ENCODE assay signal across 22 mouse cellular contexts in genomic region chr10:120651845-120652244, GRCm38 (mm10).
A peak's percentile ranks its signal among the peaks of the same experiment; 100 is the strongest.
DNase-seq lines count a peak whose midpoint lies in the region; ATAC-seq and TF ChIP-seq lines count a peak whose summit lies in the region.
"Had no signal": no experiment of that assay in that cellular context is flagged by ENCODE, and none has a peak within 500 bp of the region (broad histone marks: within the 10 kb centered on the region; RNA-seq: fewer than 3 reads in every experiment).

No protein-coding gene starts in this region.

- ATAC-seq in heart, embryonic 12.5 days (ENCODE audit: insufficient number of reproducible peaks, low FRiP score), result no peak
- ATAC-seq in megakaryocyte, adult 5-6 weeks (ENCODE audit: poor library complexity, severe bottlenecking), result peak; percentile 43
- ATAC-seq in liver, postnatal 0 days, result no peak
- ATAC-seq: forebrain, embryonic 13.5 days; forebrain, embryonic 15.5 days; forebrain, postnatal 0 days had no signal

- 82% methylated on average over 5 of the region's 5 CpGs for WGBS in heart, embryonic 12.5 days
- 81% methylated on average over 5 of the region's 5 CpGs for WGBS in liver, postnatal 0 days (ENCODE audit: insufficient replicate concordance)

- no peak overlapping the region for H3K9ac ChIP-seq in heart, embryonic 12.5 days
- H3K9ac ChIP-seq in liver, postnatal 0 days (replicated peaks), result no peak overlapping the region
- H3K9ac ChIP-seq: embryonic facial prominence, embryonic 13.5 days; embryonic facial prominence, embryonic 15.5 days; forebrain, embryonic 13.5 days; forebrain, embryonic 15.5 days; forebrain, postnatal 0 days had no signal

- no peak for TF ChIP-seq CTCF in liver, postnatal 0 days (IDR thresholded peaks at IDR 0.05; ENCODE audit: low read depth)

- no peak overlapping the region for H3K27ac ChIP-seq in heart, embryonic 12.5 days (ENCODE audit: poor library complexity, severe bottlenecking)
- no peak overlapping the region for H3K27ac ChIP-seq in liver, postnatal 0 days (ENCODE audit: low read depth)
- H3K27ac ChIP-seq: embryonic facial prominence, embryonic 13.5 days; embryonic facial prominence, embryonic 15.5 days; forebrain, embryonic 13.5 days; forebrain, embryonic 15.5 days had no signal

- no peak for TF ChIP-seq EP300 in liver, postnatal 0 days (IDR thresholded peaks at IDR 0.05; ENCODE audit: low read depth)

- no peak overlapping the region for H3K4me3 ChIP-seq in heart, embryonic 12.5 days
- H3K4me3 ChIP-seq in liver, postnatal 0 days (ENCODE audit: low read depth, low read length), result no peak overlapping the region
- H3K4me3 ChIP-seq: embryonic facial prominence, embryonic 13.5 days; embryonic facial prominence, embryonic 15.5 days; forebrain, embryonic 13.5 days; forebrain, embryonic 15.5 days had no signal

- peaks cover 13% of the 10 kb centered on the region for H3K4me1 ChIP-seq in heart, embryonic 12.5 days (replicated peaks)
- no peaks in the 10 kb centered on the region for H3K4me1 ChIP-seq in liver, postnatal 0 days (ENCODE audit: insufficient read depth)

- peak; percentile 19 for DNase-seq in heart, adult 11 months
- peak; percentile 68 for DNase-seq in 416B (ENCODE audit: low read depth)
- peak; percentile 60 to 79 for DNase-seq in natural killer cell, adult 2 months (ENCODE audit: low spot score in 2 of 2)
- no peak for DNase-seq in liver, postnatal 0 days
- no peak for DNase-seq in layer of hippocampus, adult 9-11 months
- DNase-seq in layer of hippocampus, adult 11-12 months (ENCODE audit: low spot score), result no peak
- DNase-seq: adrenal gland, adult 8-10 months; adrenal gland, postnatal 14 days; adrenal gland, postnatal 36 days; cerebellum, adult 11-12 months; cerebellum, adult 2 months; cerebellum, adult 9-10 months; cerebellum, postnatal 14 days; cerebellum, postnatal 36 days; embryo, embryonic 11 days; forebrain, postnatal 0 days had no signal

- no peak overlapping the region for H3K4me2 ChIP-seq in heart, embryonic 12.5 days
- H3K4me2 ChIP-seq in liver, postnatal 0 days (ENCODE audit: low read depth, low read length), result no peak overlapping the region
- H3K4me2 ChIP-seq: embryonic facial prominence, embryonic 13.5 days; embryonic facial prominence, embryonic 15.5 days; forebrain, embryonic 13.5 days; forebrain, embryonic 15.5 days had no signal

- no peaks in the 10 kb centered on the region for H3K36me3 ChIP-seq in heart, embryonic 12.5 days
- no peaks in the 10 kb centered on the region for H3K36me3 ChIP-seq in liver, postnatal 0 days (replicated peaks; ENCODE audit: insufficient read depth, low read length)
- H3K36me3 ChIP-seq: embryonic facial prominence, embryonic 13.5 days; embryonic facial prominence, embryonic 15.5 days; forebrain, embryonic 15.5 days had no signal

- no peaks in the 10 kb centered on the region for H3K27me3 ChIP-seq in heart, embryonic 12.5 days (replicated peaks)
- no peaks in the 10 kb centered on the region for H3K27me3 ChIP-seq in liver, postnatal 0 days (ENCODE audit: insufficient read depth, low read length)
- H3K27me3 ChIP-seq: embryonic facial prominence, embryonic 13.5 days; embryonic facial prominence, embryonic 15.5 days; forebrain, embryonic 13.5 days; forebrain, embryonic 15.5 days had no signal

- H3K9me3 ChIP-seq in heart, embryonic 12.5 days (replicated peaks), result 0 out of 2 replicates have a peak, but pooled peaks cover 5% of the 10 kb centered on the region
- H3K9me3 ChIP-seq in liver, postnatal 0 days (ENCODE audit: low read length), result no peaks in the 10 kb centered on the region
- H3K9me3 ChIP-seq: embryonic facial prominence, embryonic 15.5 days; forebrain, embryonic 15.5 days had no signal

Comparison
In these comparisons a context has a peak if more than half of its experiments do, and no peak if none do; other contexts are left out.
1. DNase-seq: peak in heart, adult 11 months (single experiment), 416B (single experiment) and natural killer cell, adult 2 months (2 of 2); none in liver, postnatal 0 days (single experiment), layer of hippocampus, adult 9-11 months (single experiment) and layer of hippocampus, adult 11-12 months (single experiment).